Mouse (Mus musculus) NIH3T3 (cell line): ENCODE data around the gene 1700069L16Rik.

Experiments
- DNase-seq: peaks from one replicate; pipeline ENCODE4 v3.0.0-alpha.2; 2012; ENCODE audit warnings: low read depth

Gene 1700069L16Rik

GRCm38 (mm10) chr5:113644520-113644919 is 80.1 kb downstream of the 1700069L16Rik start:
- DNase-seq = no peak

GRCm38 (mm10) chr5:113643107-113643848 is 81.3 kb downstream of the 1700069L16Rik start:
- no peak for DNase-seq
